Mouse (Mus musculus) brain, embryonic 14.5 days (tissue): ENCODE measurements around the gene Cd83.

Experiments
- CTCF ChIP-seq: fragments of 200-500 bp; IDR thresholded peaks from 2 replicates; pipeline ENCODE4 v1.5.1; 2012; ENCODE audit warnings: inconsistent platforms, mild to moderate bottlenecking, moderate library complexity, borderline replicate concordance; ENCODE audit not compliant: insufficient read depth, insufficient read length; ENCODE audit errors: extremely low read depth
- POLR2A ChIP-seq: fragments of 200-500 bp; IDR thresholded peaks from 2 replicates; pipeline ENCODE4 v1.6.1; 2012; ENCODE audit warnings: mild to moderate bottlenecking, inconsistent platforms, borderline replicate concordance; ENCODE audit not compliant: poor library complexity, insufficient read depth, insufficient read length, severe bottlenecking; ENCODE audit errors: extremely low read depth

- no peak for TF ChIP-seq CTCF
- TF ChIP-seq POLR2A, result no peak
These were observed 40.3 kb upstream of the Cd83 start for GRCm38 (mm10) chr13:43744259-43744658.
